Mouse (Mus musculus): ENCODE data around the gene Ak4.
"Not testable (repeated sequence)": the region's sequence is repeated elsewhere in the genome, so short reads cannot be mapped to it uniquely, and the experiment has no call there.

The Ak4 gene

DNA sequence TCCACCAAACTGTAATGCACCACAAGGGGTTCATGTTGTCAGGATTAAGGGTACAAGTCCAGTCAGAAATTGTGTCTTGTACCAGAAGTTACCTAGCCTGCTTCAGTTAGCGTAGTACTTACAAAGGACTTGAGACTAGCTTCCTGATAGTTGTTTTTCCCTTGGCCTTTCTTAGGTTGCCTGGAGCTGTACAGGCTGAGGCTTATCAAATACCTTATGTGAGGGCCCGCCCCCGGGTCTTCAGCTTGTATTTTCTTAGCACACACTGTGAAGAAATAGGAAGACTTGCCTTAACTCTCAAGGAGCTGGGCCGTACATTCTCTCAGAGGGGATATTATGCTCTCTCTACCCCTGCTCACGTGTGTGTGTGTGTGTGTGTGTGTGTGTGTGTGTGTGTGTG lies 4.5 kb downstream of the Ak4 start:
- DNase-seq (ENCODE audit: low spot score), result no peak

- no peak for DNase-seq (ENCODE audit: low spot score)
Observed at GRCm38 (mm10) chr4:101424495-101424894, 5.4 kb downstream of the Ak4 start.

- no peak for DNase-seq (ENCODE audit: low spot score)
Observed at GRCm38 (mm10) chr4:101425119-101425518, 6.0 kb downstream of the Ak4 start.

GRCm38 (mm10) chr4:101425666-101426065 lies 6.6 kb downstream of the Ak4 start:
- no peak for DNase-seq (ENCODE audit: low spot score)

- DNase-seq (ENCODE audit: low spot score), result no peak
Observed at GRCm38 (mm10) chr4:101426566-101426965, 7.5 kb downstream of the Ak4 start.

GRCm38 (mm10) chr4:101427886-101428680 lies 9.0 kb downstream of the Ak4 start:
- DNase-seq (ENCODE audit: low spot score), result no peak

DNA sequence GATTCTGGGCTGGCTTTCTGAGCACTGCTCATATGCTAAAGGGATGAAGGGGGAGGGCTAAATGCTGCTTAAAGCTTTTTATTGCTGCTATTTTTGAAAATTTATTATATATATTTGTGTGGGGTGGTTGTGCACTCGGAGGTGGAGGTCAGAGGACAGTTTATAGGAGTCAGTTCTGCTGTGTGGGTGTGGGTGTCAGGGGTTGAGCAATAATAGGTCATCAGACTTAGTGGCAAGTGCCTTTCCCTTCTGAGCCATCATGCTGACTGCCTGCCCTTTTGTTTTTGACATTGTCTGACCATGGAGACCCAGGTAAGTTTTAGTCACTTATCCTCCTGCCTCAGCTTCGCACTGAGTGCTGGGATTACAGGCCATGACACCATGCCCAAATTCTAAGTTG lies 10.0 kb downstream of the Ak4 start:
- DNase-seq (ENCODE audit: low spot score), result no peak

DNA sequence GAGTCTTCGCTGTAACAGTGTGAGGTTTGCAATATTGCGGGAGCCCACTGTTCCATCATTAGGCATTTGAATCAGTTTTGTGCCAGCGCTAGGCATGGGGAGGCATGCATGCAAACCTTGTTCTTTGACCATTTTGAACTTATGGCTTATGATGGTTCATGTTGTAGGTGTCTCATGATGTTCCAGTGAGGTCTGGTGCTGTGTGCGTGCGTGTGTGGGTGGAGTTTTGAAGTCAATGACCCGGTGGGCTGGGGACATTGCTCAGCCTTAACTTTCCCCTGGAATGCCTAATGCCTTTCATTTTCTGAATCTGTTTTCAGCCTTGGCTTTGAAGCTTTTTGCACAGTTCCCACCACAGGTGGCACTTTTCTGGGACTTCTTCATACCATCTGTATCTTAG lies 10.9 kb downstream of the Ak4 start:
- no peak for DNase-seq (ENCODE audit: low spot score)

- DNase-seq (ENCODE audit: low spot score), result no peak
Observed at GRCm38 (mm10) chr4:101436761-101437512, 17.9 kb downstream of the Ak4 start.

DNA sequence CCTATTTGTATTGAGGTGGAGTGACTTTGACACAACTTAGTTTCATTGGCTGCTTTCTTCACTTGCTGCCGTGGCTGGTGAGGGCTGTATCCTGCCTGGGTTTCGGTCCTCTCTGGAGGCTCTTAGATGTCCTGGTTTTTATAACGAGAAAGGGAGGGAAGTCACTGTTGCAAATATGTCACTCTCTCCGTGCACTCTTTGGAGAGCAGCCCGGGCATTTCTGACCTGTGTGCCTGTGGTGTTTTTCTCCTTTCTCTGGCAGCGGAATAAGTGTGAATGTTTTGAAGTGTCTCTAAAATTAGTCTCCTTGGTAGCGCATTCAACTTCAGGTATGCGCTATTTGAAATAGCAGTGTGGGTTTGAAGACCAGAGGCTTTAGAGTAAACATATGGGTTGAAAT lies 19.2 kb downstream of the Ak4 start:
- DNase-seq (ENCODE audit: low spot score), result no peak

DNA sequence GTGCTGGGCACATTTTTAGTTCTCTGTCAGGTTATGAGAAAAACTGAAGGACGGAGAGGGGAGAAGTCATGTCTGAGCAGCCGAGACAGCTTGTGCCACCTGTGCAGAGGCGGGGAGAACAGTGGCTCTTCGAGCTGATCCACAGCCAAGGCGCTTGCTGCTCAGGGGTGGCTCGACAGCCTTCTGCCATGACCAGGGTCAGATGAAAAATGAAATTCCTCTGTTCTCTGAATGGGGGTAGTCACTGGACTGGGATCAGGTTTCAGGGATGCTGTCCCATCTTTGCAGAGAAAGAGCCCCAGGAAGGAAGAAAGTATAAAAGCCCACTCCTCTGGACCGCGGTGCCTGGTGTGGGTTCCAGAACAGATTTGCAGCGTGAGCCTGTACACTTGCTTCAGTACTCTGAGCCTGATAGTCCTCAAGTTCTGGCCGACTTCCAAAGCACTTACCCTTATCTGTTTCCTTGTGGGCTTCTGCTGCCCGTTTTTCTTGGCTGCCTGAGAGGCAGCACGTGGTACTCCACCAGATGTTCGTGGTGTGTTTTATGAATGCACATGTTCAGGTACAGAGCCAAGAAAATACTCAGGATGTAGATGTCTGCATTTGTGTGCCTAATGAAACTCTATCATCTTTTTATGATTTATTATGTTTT lies 20.8 kb downstream of the Ak4 start:
- no peak for DNase-seq (ENCODE audit: low spot score)

DNA sequence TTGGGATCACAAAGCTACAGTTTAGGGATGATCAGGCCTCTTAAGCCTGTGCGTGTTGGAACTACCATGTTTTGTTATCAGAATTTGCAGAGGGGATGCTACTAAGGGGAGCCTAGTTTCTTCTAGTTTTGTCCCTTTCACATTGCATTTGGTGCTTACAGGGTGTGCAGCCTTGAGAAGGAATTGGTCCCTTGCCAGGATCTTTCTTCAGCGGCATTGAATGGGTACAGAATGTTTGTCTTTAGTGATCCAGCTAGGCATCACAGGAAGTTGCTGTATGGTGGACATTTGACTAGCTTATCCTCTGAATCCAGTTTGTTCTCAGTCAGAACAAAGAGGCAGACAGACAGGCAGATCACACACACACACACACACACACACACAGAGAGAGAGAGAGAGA lies 23.7 kb downstream of the Ak4 start:
- DNase-seq (ENCODE audit: low spot score), result no peak

- DNase-seq (ENCODE audit: low spot score), result no peak
Observed at GRCm38 (mm10) chr4:101443419-101443991, 24.4 kb downstream of the Ak4 start.

- DNase-seq (ENCODE audit: low spot score), result no peak
Observed at GRCm38 (mm10) chr4:101445660-101446059, 26.6 kb downstream of the Ak4 start.

DNA sequence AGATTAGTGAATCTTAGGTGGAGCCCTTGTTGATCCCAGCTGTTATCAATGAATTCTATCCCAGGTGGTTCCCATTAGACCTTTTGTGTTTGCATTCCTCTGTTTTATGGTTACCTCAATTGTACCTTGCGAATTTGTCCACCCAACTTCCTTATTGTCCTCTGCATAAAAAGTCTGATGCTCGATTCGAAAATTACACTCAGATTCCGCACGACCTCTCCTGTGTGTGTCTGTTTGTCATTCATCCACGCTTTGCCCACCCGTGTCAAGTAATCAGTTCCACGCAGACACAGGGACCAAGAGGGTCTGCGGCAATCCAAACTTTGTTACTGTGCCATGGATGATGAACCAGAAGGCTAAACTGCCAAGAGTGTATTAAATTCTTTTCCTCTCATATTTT lies 27.5 kb downstream of the Ak4 start:
- not testable (repeated sequence) for DNase-seq (ENCODE audit: low spot score)

DNA sequence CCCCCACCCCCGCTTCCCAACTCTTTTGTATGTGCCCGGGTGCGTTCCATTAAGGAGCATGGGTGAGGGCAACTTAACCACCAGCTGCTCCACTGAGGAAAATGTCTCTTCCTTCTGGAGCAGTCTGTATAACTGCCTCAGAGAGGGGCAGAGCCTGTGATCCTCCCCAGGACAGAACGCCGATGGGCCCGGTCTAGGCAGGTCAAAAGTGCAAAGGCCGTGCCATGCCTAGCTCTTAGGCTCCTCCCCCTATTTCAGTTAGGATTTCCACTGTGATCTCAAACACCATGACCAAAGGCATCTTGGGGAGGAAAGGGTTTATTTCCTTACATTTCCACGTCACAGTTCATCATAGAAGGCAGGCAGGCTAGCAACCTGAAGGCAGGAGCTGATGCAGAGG lies 29.6 kb downstream of the Ak4 start:
- DNase-seq (ENCODE audit: low spot score), result no peak

GRCm38 (mm10) chr4:101449344-101449743 lies 30.3 kb downstream of the Ak4 start:
- DNase-seq (ENCODE audit: low spot score), result no peak

DNA sequence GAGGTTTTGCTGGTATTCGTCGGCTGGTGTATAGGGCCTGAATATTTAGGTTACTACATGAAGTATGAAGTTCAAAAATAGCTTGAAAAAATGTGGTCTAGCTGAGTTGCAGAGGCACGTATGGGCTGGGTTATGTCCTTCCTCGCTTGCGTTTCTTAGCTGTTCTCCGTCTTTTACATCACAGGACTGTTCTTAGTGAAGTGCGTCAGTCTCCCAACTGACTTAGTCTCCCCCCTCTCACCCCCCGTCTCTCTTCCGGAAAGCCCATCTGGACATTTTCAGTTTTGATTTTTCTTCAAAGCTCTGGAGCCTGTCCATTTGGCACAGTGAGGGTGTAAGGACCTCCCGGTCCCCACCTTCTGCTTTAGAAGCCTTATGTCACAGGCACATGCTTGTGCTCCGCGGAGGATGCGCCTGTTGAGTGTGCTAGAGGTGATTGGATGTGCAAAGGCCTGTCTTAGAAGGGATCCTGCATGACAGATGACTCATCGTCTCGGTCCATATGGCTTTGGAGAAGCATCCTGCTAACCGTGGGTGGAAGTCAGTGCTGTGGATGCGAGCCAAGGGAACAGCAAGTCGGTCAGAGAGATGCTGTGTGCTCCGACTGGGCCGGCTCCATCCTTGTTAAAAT lies 31.2 kb downstream of the Ak4 start:
- DNase-seq (ENCODE audit: low spot score), result no peak

- DNase-seq (ENCODE audit: low spot score), result no peak
Observed at GRCm38 (mm10) chr4:101451089-101451488, 32.0 kb downstream of the Ak4 start.

DNA sequence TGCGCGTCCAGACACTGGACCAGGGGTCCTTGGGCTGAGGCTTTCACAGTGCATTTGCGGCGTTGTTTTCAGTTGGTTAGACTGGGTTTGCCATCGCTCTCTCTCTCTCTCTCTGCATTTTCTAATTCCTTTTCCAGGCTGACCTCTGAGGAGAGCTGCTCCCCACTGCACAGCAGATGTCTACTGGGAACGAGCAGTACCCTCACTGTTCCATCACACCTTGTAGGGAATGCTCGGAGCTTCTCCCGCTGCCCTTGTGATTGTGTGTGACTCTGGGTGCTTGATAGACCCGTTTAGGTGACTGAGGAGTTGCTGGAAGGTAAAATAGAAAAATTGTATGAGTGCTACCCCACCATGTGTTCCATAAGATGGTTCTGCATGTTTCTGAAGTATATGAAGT lies 33.8 kb downstream of the Ak4 start:
- DNase-seq (ENCODE audit: low spot score), result no peak

- no peak for DNase-seq (ENCODE audit: low spot score)
Observed at GRCm38 (mm10) chr4:101457176-101457575, 38.1 kb downstream of the Ak4 start.

- DNase-seq (ENCODE audit: low spot score), result peak; percentile 26
Observed at GRCm38 (mm10) chr4:101458341-101458740, 39.3 kb downstream of the Ak4 start.
